Mouse (Mus musculus) lung, adult 2 months (tissue): ENCODE measurements at regions not wholly inside any gene's neighbourhood (a gene's known extent, or its start where the extent isn't known, plus 50 kb on each side); places are given as distances from the start of the nearest gene placed in this dataset.
A peak's percentile ranks its signal among the peaks of the same experiment; 100 is the strongest.
"Not testable (repeated sequence)": the region's sequence is repeated elsewhere in the genome, so short reads cannot be mapped to it uniquely, and the experiment has no call there.

Experiments used
- DNase-seq: peaks from one replicate; pipeline ENCODE4 v3.0.0; 2022
- H3K4me1 ChIP-seq: fragments of 200-500 bp; 2 replicates; pipeline ENCODE4 v1.6.1; 2011; ENCODE audit warnings: low read length; ENCODE audit not compliant: control insufficient read depth, insufficient read depth
- H3K4me3 ChIP-seq: fragments of 200-500 bp; replicated peaks from 2 replicates; pipeline ENCODE3; 2011; ENCODE audit warnings: low read depth, mild to moderate bottlenecking, control low read depth, low read length; ENCODE audit errors: extremely low read depth
- CTCF ChIP-seq: fragments of 200-500 bp; IDR thresholded peaks from 2 replicates; pipeline ENCODE4 v1.5.1; 2011; ENCODE audit warnings: mild to moderate bottlenecking, low read length, control low read depth; ENCODE audit not compliant: insufficient read depth
- POLR2A ChIP-seq: fragments of 200-500 bp; IDR thresholded peaks from 2 replicates; pipeline ENCODE4 v1.6.1; 2011; ENCODE audit warnings: low read depth, mild to moderate bottlenecking, control low read depth, low read length, borderline replicate concordance; ENCODE audit errors: extremely low read depth
- WGBS: fragments of 180-500 bp; shearing (Covaris S2); methylation state at CpG from one replicate; pipeline ENCODE4 v1.1.7; 2018; 5-methylcytosine and 5-hydroxymethylcytosine counted together

DNA sequence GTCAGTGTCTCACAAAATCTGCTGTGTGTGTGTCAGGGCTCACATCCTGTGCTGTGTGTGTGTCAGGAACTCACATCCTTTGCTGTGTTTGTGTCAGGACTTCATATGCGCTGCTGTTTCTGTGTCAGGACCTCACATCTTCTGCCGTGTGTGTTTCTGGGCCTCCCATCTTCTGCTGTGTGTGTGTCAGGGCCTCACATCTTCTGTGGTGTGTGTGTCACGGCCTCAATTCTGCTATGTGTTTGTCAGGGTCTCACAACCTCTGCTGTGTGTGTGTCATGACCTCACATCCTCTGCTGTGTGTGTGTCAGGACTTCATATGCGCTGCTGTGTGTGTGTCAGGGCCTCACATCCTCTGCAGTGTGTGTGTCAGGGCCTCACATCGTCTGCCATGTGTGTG, 137.5 kb downstream of the Asmt start:
- WGBS, result 56% methylated on average over 4 of the region's 5 CpGs
- not testable (repeated sequence) for H3K4me3 ChIP-seq, H3K4me1 ChIP-seq, DNase-seq

DNA sequence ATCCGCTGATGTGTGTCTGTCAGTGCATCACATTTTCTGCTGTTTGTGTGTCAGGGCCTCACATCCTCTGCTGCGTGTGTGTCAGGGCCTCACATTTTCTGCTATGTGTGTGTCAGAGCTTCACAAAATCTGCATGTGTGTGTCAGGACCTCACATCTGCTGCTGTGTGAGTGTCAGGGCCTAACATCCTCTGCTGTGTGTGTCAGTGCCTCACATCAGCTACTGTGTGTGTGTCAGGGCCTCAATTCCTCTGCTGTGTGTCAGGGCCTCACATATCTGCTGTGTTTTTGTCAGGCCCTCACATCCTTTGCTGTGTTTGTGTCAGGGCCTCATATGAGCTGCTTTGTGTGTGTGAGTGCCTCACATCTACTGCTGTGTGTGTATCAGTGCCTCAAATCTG, 142.9 kb downstream of the Asmt start:
- TF ChIP-seq CTCF (no peak), POLR2A (no peak)
- WGBS, result 67% methylated on average over 2 of the region's 2 CpGs
- DNase-seq, result no peak
- Histone ChIP-seq H3K4me3 (no peak overlapping the region), H3K4me1 (no peaks in the 10 kb centered on the region)

DNA sequence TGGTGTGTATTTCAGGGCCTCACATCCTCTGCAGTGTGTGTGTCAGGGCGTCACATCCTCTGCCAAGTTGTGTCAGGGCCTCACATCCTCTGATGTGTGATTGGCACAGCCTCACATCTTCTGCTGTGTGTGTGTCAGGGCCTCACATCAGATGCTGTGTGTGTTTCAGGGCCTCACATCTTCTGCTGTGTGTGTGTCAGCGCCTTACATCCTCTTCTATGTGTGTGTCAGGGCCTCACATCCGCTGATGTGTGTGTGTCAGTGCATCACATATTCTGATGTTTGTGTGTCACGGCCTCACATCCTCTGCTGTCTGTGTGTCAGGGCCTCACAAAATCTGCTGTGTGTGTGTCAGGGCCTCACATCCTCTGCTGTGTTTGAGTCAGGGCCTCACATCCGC, 168.7 kb downstream of the Asmt start:
- DNase-seq, H3K4me1 ChIP-seq, H3K4me3 ChIP-seq: not testable (repeated sequence)
- WGBS, result 66% methylated on average over 5 of the region's 5 CpGs

DNA sequence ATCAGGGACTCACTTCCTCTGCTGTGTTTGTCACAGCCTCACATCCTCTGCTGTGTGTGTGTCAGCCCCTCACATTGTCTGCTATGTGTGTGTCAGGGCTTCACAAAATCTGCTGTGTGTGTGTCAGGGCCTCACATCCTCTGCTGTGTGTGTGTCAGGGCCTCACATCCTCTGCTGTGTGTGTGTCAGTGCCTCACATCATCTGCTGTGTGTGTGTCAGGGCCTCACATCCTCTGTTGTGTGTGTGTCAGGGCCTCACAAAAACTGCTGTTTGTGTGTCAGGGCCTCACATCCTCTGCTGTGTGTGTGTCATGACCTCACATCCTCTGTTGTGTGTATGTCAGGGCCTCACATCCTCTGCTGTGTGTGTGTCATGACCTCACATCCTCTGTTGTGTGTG, 169.1 kb downstream of the Asmt start:
- DNase-seq, H3K4me3 ChIP-seq, H3K4me1 ChIP-seq: not testable (repeated sequence)

DNA sequence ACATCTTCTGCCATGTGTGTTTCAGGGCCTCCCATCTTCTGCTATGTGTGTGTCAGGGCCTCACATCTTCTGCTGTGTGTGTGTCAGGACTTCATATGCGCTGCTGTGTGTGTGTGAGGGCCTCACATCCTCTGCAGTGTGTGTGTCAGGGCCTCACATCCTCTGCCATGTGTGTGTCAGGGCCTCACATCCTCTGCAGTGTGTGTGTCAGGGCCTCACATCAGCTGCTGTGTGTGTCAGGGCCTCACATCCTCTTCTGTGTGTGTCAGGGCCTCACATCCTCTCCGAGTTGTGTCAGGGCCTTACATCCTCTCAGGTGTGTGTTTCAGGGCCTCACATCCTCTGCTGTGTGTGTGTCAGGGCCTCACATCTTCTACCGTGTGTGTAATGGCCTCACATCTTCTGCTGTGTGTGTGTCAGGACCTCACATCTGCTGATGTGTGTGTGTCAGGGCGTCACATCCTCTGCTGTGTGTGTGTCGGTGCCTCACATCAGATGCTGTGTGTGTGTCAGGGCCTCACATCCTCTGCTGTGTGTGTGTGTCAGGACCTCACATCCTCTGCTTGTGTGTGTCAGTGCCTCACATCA, 170.5 kb downstream of the Asmt start:
- H3K4me1 ChIP-seq, H3K4me3 ChIP-seq, DNase-seq: not testable (repeated sequence)
- WGBS, result 70% methylated on average over 5 of the region's 5 CpGs

DNA sequence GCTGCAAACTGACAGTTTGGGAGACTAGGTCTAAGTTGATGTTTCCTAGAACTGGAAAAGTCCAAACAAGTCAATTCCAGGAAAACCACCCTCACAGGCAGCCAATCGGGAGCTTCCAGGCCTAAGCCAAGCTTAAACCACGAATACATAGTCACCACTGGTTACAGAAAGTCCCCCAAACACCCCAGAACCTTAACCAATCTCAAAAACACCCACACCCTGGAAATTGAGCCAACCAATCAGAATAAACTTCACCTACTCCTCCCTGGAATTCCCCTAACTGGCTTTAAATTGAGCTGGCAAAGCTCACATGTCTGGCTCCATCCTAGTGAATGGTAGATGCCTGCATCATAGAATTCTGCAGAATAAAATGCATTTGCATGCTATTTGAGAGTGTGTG, 204.2 kb downstream of the Asmt start:
- H3K4me1 ChIP-seq, DNase-seq, H3K4me3 ChIP-seq: not testable (repeated sequence)
- no CpG with 5 or more reads among the region's 2 CpGs for WGBS

DNA sequence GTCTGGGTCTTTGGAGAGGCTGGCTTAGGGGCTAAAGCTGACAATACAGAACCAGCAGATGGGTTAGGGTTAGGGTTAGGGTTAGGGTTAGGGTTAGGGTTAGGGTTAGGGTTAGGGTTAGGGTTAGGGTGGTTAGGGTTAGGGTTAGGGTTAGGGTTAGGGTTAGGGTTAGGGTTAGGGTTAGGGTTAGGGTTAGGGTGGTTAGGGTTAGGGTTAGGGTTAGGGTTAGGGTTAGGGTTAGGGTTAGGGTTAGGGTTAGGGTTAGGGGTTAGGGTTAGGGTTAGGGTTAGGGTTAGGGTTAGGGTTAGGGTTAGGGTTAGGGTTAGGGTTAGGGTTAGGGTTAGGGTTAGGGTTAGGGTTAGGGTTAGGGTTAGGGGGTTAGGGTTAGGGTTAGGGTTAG, 208.4 kb downstream of the Asmt start:
- H3K4me3 ChIP-seq, H3K4me1 ChIP-seq: not testable (repeated sequence)
- peak; percentile 2 for DNase-seq
